Comparison of ENCODE assay signal across 26 mouse cellular contexts in genomic region chr3:58362563-58362962, GRCm38 (mm10). TPM values are rescaled to one million over a fixed set of nuclear protein-coding genes. Genes with fewer than 3 reads are reported as not detected.
A peak's percentile ranks its signal among the peaks of the same experiment; 100 is the strongest.
DNase-seq lines count a peak whose midpoint lies in the region; ATAC-seq and TF ChIP-seq lines count a peak whose summit lies in the region.
"Had no signal": no experiment of that assay in that cellular context is flagged by ENCODE, and none has a peak within 500 bp of the region (broad histone marks: within the 10 kb centered on the region; RNA-seq: fewer than 3 reads in every experiment).

No protein-coding gene starts in this region.

- H3K4me2 ChIP-seq in CH12.LX (ENCODE audit: insufficient read depth, low read depth, poor library complexity, severe bottlenecking): no peak overlapping the region
- no peak overlapping the region for H3K4me2 ChIP-seq in lung, embryonic 16.5 days (ENCODE audit: low read depth, low read length)
- H3K4me2 ChIP-seq in kidney, embryonic 15.5 days: no peak overlapping the region
- no peak overlapping the region for H3K4me2 ChIP-seq in forebrain, embryonic 13.5 days
- H3K4me2 ChIP-seq: heart, embryonic 11.5 days; limb, embryonic 15.5 days; midbrain, embryonic 12.5 days had no signal

- H3K4me1 ChIP-seq in CH12.LX (ENCODE audit: control insufficient read depth in 1 of 2, insufficient read depth in 2 of 2): peaks cover 3 to 4% of the 10 kb centered on the region in 2 experiments; a peak in 1 of 4 replicates
- H3K4me1 ChIP-seq in lung, embryonic 16.5 days (replicated peaks; ENCODE audit: control insufficient read depth, insufficient read depth, low read length): no peaks in the 10 kb centered on the region
- no peaks in the 10 kb centered on the region for H3K4me1 ChIP-seq in kidney, embryonic 15.5 days
- H3K4me1 ChIP-seq in forebrain, embryonic 13.5 days: no peaks in the 10 kb centered on the region
- H3K4me1 ChIP-seq: hindbrain, embryonic 10.5 days; limb, embryonic 15.5 days; midbrain, embryonic 12.5 days had no signal

- 54% methylated on average over 4 of the region's 4 CpGs for WGBS in lung, embryonic 16.5 days
- WGBS in kidney, embryonic 15.5 days: 86% methylated on average over 4 of the region's 4 CpGs
- WGBS in forebrain, embryonic 13.5 days: 91% methylated on average over 4 of the region's 4 CpGs

- no peak for TF ChIP-seq RAD21 in CH12.LX (IDR thresholded peaks at IDR 0.05; ENCODE audit: low read depth, low read length)

- no peaks in the 10 kb centered on the region for H3K27me3 ChIP-seq in CH12.LX (replicated peaks)
- no peaks in the 10 kb centered on the region for H3K27me3 ChIP-seq in lung, embryonic 16.5 days (ENCODE audit: control insufficient read depth, insufficient read depth, low read depth, low read length)
- no peaks in the 10 kb centered on the region for H3K27me3 ChIP-seq in kidney, embryonic 15.5 days
- H3K27me3 ChIP-seq in forebrain, embryonic 13.5 days: no peaks in the 10 kb centered on the region
- H3K27me3 ChIP-seq: limb, embryonic 15.5 days; midbrain, embryonic 12.5 days; Patski had no signal

- TF ChIP-seq CTCF in CH12.LX (conservative IDR thresholded peaks at IDR 0.05 in 1 of 2, IDR thresholded peaks at IDR 0.05 in 1 of 2; ENCODE audit: low read depth in 2 of 2, low read length in 2 of 2): no peak

- TF ChIP-seq EP300 in CH12.LX (IDR thresholded peaks at IDR 0.05; ENCODE audit: low read length): peak; percentile 38

- no peak overlapping the region for H3K4me3 ChIP-seq in CH12.LX (replicated peaks in 1 of 3; ENCODE audit: low read depth in 2 of 3, low read length in 2 of 3, poor library complexity in 1 of 3)
- H3K4me3 ChIP-seq in lung, embryonic 16.5 days (ENCODE audit: low read length): no peak overlapping the region
- no peak overlapping the region for H3K4me3 ChIP-seq in kidney, embryonic 15.5 days (replicated peaks)
- H3K4me3 ChIP-seq in forebrain, embryonic 13.5 days: no peak overlapping the region
- H3K4me3 ChIP-seq: hindbrain, embryonic 10.5 days; limb, embryonic 15.5 days; midbrain, embryonic 12.5 days had no signal

- H3K79me2 ChIP-seq in CH12.LX (replicated peaks; ENCODE audit: control insufficient read depth, extremely low read depth, insufficient read depth, poor library complexity, severe bottlenecking): no peaks in the 10 kb centered on the region

- ATAC-seq in lung, embryonic 16.5 days (ENCODE audit: low read depth): peak; percentile 41; the same call in 1 of the 2 replicates
- ATAC-seq in kidney, embryonic 15.5 days (replicated peaks; ENCODE audit: low FRiP score): no peak
- ATAC-seq in forebrain, embryonic 13.5 days: no peak
- ATAC-seq: CD4-positive, CD25-positive, alpha-beta regulatory T cell, adult 4 months; forebrain, embryonic 14.5 days; hindbrain, embryonic 16.5 days; intestine, embryonic 16.5 days; Patski had no signal

- H3K36me3 ChIP-seq in CH12.LX (replicated peaks in 1 of 2; ENCODE audit: control insufficient read depth in 1 of 2, insufficient read depth in 1 of 2, low read length in 1 of 2): no peaks in the 10 kb centered on the region
- H3K36me3 ChIP-seq in lung, embryonic 16.5 days (ENCODE audit: control insufficient read depth, insufficient read depth, low read length): no peaks in the 10 kb centered on the region
- no peaks in the 10 kb centered on the region for H3K36me3 ChIP-seq in kidney, embryonic 15.5 days
- no peaks in the 10 kb centered on the region for H3K36me3 ChIP-seq in forebrain, embryonic 13.5 days (ENCODE audit: poor library complexity, severe bottlenecking)
- H3K36me3 ChIP-seq: hindbrain, embryonic 10.5 days; limb, embryonic 15.5 days; midbrain, embryonic 12.5 days had no signal

- DNase-seq in heart, adult 11 months: peak; percentile 89
- DNase-seq in heart, postnatal 25 days (ENCODE audit: low spot score): no peak
- DNase-seq in CH12.LX (ENCODE audit: extremely low read depth): peak; percentile 19
- peak; percentile 28 to 50 for DNase-seq in lung, postnatal 4 days
- DNase-seq in spleen, postnatal 36 days (ENCODE audit: low spot score in 2 of 2): no peak
- DNase-seq: adrenal gland, postnatal 36 days; cerebellum, adult 11 months; cerebellum, postnatal 36 days; gastrocnemius, postnatal 36 days; kidney, adult 9 months; kidney, postnatal 25 days; right cerebral cortex, postnatal 14 days; thymus, postnatal 14 days had no signal

- no peaks in the 10 kb centered on the region for H3K9me3 ChIP-seq in CH12.LX (replicated peaks; ENCODE audit: low read length)
- no peaks in the 10 kb centered on the region for H3K9me3 ChIP-seq in lung, embryonic 16.5 days (ENCODE audit: control insufficient read depth, low read length)
- H3K9me3 ChIP-seq in kidney, embryonic 15.5 days (replicated peaks): no peaks in the 10 kb centered on the region
- no peaks in the 10 kb centered on the region for H3K9me3 ChIP-seq in forebrain, embryonic 13.5 days (replicated peaks)
- H3K9me3 ChIP-seq: hindbrain, embryonic 10.5 days; limb, embryonic 15.5 days; midbrain, embryonic 12.5 days had no signal

- H3K9ac ChIP-seq in CH12.LX (ENCODE audit: insufficient read depth, low read depth): no peak overlapping the region
- no peak overlapping the region for H3K9ac ChIP-seq in lung, embryonic 16.5 days (ENCODE audit: low read length)
- H3K9ac ChIP-seq in kidney, embryonic 15.5 days: no peak overlapping the region
- H3K9ac ChIP-seq in forebrain, embryonic 13.5 days: no peak overlapping the region
- H3K9ac ChIP-seq: limb, embryonic 15.5 days; liver, embryonic 14.5 days; midbrain, embryonic 12.5 days had no signal

- TF ChIP-seq POLR2A in CH12.LX (IDR thresholded peaks at IDR 0.05; ENCODE audit: low read depth, low read length): no peak

- intact Hi-C loops in heart, postnatal 25 days (cut with DNase I): no loop called here

- no peak overlapping the region for H3K27ac ChIP-seq in CH12.LX (ENCODE audit: insufficient read depth, low read depth)
- H3K27ac ChIP-seq in lung, embryonic 16.5 days (ENCODE audit: low read length): no peak overlapping the region
- H3K27ac ChIP-seq in kidney, embryonic 15.5 days: no peak overlapping the region
- no peak overlapping the region for H3K27ac ChIP-seq in forebrain, embryonic 13.5 days
- H3K27ac ChIP-seq: hindbrain, embryonic 10.5 days; limb, embryonic 15.5 days; liver, embryonic 14.5 days; midbrain, embryonic 12.5 days had no signal

- dilution Hi-C loops in CH12.LX (cut with MboI; ENCODE audit: extremely low pct_ligation_motif_present, extremely low pct_unique_long_range_greater_than_20kb, low sequenced_read_pairs): no loop called here

- in situ Hi-C loops in CH12.LX (cut with MboI; ENCODE audit: low pct_ligation_motif_present, low pct_unique_long_range_greater_than_20kb, low sequenced_read_pairs): no loop called here

TF ChIP-seq in CH12.LX, 34 proteins besides CTCF, POLR2A, EP300 and RAD21:
- TF ChIP-seq BHLHE40 (IDR thresholded peaks at IDR 0.05; ENCODE audit: low read depth, low read length): no peak
- peak; percentile 42; the same call in 1 of the 2 replicates for TF ChIP-seq IRF4 (IDR thresholded peaks at IDR 0.05; ENCODE audit: low read depth, low read length)

RNA-seq across cellular contexts. Expression of gene Tsc22d2, which starts 52.0 kb away (rescaled TPM):
- total RNA-seq in heart, postnatal 25 days (2021): 10 to 100 TPM; 23.1 to 25.1 TPM
- total RNA-seq in CH12.LX (2012; rRNA removed) (11.8 and 12.9 TPM in 2 replicates), CH12.LX (2014; rRNA removed) (8.8 and 9.0 TPM in 2 replicates)
- polyA plus RNA-seq in CH12.LX (2012; ENCODE audit: insufficient read length, low read depth): 13.4 and 17.4 TPM in 2 replicates
- 6.5 and 7.1 TPM in 2 replicates for polyA plus RNA-seq in lung, embryonic 16.5 days (2015; fragmentation: Nextera tagmentation; extraction: Ambion mirVana)
- 10.0 and 10.3 TPM in 2 replicates for polyA plus RNA-seq in kidney, embryonic 15.5 days (2015; fragmentation: Nextera tagmentation; extraction: Ambion mirVana)
- 7.5 and 7.6 TPM in 2 replicates for polyA plus RNA-seq in forebrain, embryonic 13.5 days (2015; fragmentation: Nextera tagmentation; extraction: Ambion mirVana)

Comparison
In these comparisons a context has a peak if more than half of its experiments do, and no peak if none do; other contexts are left out.
1. DNase-seq: peak in heart, adult 11 months (single experiment), CH12.LX (single experiment) and lung, postnatal 4 days (2 of 2); none in heart, postnatal 25 days (single experiment) and spleen, postnatal 36 days (0 of 2).